Mouse (Mus musculus) limb, embryonic 14.5 days (tissue): ENCODE data around the gene Tgfbr2. TPM values are rescaled to one million over a fixed set of nuclear protein-coding genes. Genes with fewer than 3 reads are reported as not detected.

ENCODE experiments used
- ATAC-seq: fragments of 200-750 bp; cut with Nextera tagmentation; 2 replicates; pipeline ENCODE4 v1.8.0; 2017; ENCODE audit warnings: low read depth, moderate number of reproducible peaks, moderate TSS enrichment; ENCODE audit not compliant: low FRiP score
- DNase-seq: peaks from one replicate; pipeline ENCODE4 v3.0.0-alpha.2; 2015; ENCODE audit warnings: low spot score
- H3K27ac ChIP-seq: fragments of 300-500 bp; sonication (generic); replicated peaks from 2 replicates; pipeline ENCODE4 v1.5.1; 2014; ENCODE audit warnings: low read depth, mild to moderate bottlenecking, low read length, moderate library complexity, mixed read lengths
- H3K27me3 ChIP-seq: fragments of 300-500 bp; sonication (generic); 2 replicates; pipeline ENCODE4 v1.6.1; 2014; ENCODE audit warnings: low read length, mixed read lengths; ENCODE audit not compliant: control insufficient read depth, insufficient read depth
- H3K36me3 ChIP-seq: fragments of 300-500 bp; sonication (generic); 2 replicates; pipeline ENCODE4 v1.6.1; 2014; ENCODE audit warnings: mild to moderate bottlenecking, low read length, moderate library complexity, mixed read lengths; ENCODE audit not compliant: control insufficient read depth, insufficient read depth
- H3K4me1 ChIP-seq: fragments of 300-500 bp; sonication (generic); 2 replicates; pipeline ENCODE4 v1.6.1; 2014; ENCODE audit warnings: antibody characterized with exemption, low read length, mixed read lengths; ENCODE audit not compliant: control insufficient read depth, insufficient read depth
- H3K4me2 ChIP-seq: fragments of 300-500 bp; sonication (generic); replicated peaks from 2 replicates; pipeline ENCODE4 v1.6.1; 2014; ENCODE audit warnings: low read depth, mild to moderate bottlenecking, low read length, moderate library complexity; ENCODE audit not compliant: severe bottlenecking
- H3K4me3 ChIP-seq: fragments of 300-500 bp; sonication (generic); replicated peaks from 2 replicates; pipeline ENCODE4 v1.5.1; 2014; ENCODE audit warnings: low read length
- H3K9ac ChIP-seq: fragments of 300-500 bp; sonication (generic); 2 replicates; pipeline ENCODE4 v1.6.1; 2014; ENCODE audit warnings: mild to moderate bottlenecking, low read depth, low read length, moderate library complexity; ENCODE audit not compliant: severe bottlenecking
- H3K9me3 ChIP-seq: fragments of 300-500 bp; sonication (generic); 2 replicates; pipeline ENCODE4 v1.6.1; 2016; ENCODE audit warnings: low read length; ENCODE audit not compliant: control insufficient read depth
- POLR2A ChIP-seq: fragments of 200-500 bp; IDR thresholded peaks from 2 replicates; pipeline ENCODE4 v1.8.0; 2012; ENCODE audit warnings: inconsistent platforms, mild to moderate bottlenecking, moderate library complexity, borderline replicate concordance; ENCODE audit not compliant: insufficient read depth, insufficient read length; ENCODE audit errors: extremely low read depth
- WGBS: fragments of 180-500 bp; shearing (Covaris S2); extraction: QIAGEN DNeasy Blood & Tissue Kit; methylation state at CpG from one replicate; pipeline ENCODE4 v1.1.7; 2014; 5-methylcytosine and 5-hydroxymethylcytosine counted together
- polyA plus RNA-seq, 2 experiments: library from polyadenylated mRNA; depleted of rRNA in 1 of 2; stranded (reverse) in 1 of 2; unstranded in 1 of 2; fragments of >200 nt; fragmentation: Nextera tagmentation in 1 of 2; extraction: Ambion mirVana in 1 of 2; gene quantifications; 2 replicates each; pipeline versions ENCODE4 v1.2.1 to v1.2.3; 2012 to 2014

Gene Tgfbr2
- 58.8 and 73.8 TPM in 2 replicates for polyA plus RNA-seq (2012; rRNA removed)
- polyA plus RNA-seq (2014; fragmentation: Nextera tagmentation; extraction: Ambion mirVana): 67.2 and 71.5 TPM in 2 replicates

GRCm38 (mm10) chr9:116174481-116175461 is at the start of gene Tgfbr2:
Gene Tgfbr2 (minus strand): TSS chr9:116175360.
- Histone ChIP-seq H3K27ac (peak within 1 kb of the TSS; percentile 99), H3K9me3 (no peaks in the 10 kb centered on the region), H3K4me3 (peak within 1 kb of the TSS; percentile 86), H3K36me3 (no peaks in the 10 kb centered on the region), H3K9ac (peak within 1 kb of the TSS; percentile 97), H3K27me3 (no peaks in the 10 kb centered on the region), H3K4me2 (peak within 1 kb of the TSS; percentile 74), H3K4me1 (peaks cover 32% of the 10 kb centered on the region)
- TF ChIP-seq POLR2A: 0 out of 2 replicates have a peak, but pooled peaks have one; percentile 27
- under 1% methylated on average over 59 of the region's 90 CpGs for WGBS
- ATAC-seq (peak; percentile 79), DNase-seq (peak; percentile 89)

- Histone ChIP-seq H3K4me2 (no peak overlapping the region), H3K9me3 (no peaks in the 10 kb centered on the region), H3K27ac (no peak overlapping the region), H3K4me3 (no peak overlapping the region), H3K4me1 (peaks cover 36% of the 10 kb centered on the region), H3K27me3 (no peaks in the 10 kb centered on the region), H3K9ac (no peak overlapping the region), H3K36me3 (no peaks in the 10 kb centered on the region)
- 69% methylated on average over 6 of the region's 6 CpGs for WGBS
- ATAC-seq (no peak), DNase-seq (no peak)
- TF ChIP-seq POLR2A: no peak
These were observed 48.2 kb upstream of the Tgfbr2 start for GRCm38 (mm10) chr9:116223368-116223767.

GRCm38 (mm10) chr9:116222643-116223042 is 47.5 kb upstream of the Tgfbr2 start:
- DNase-seq (no peak), ATAC-seq (no peak)
- Histone ChIP-seq H3K4me2 (no peak overlapping the region), H3K4me3 (no peak overlapping the region), H3K9ac (no peak overlapping the region), H3K9me3 (no peaks in the 10 kb centered on the region), H3K27me3 (no peaks in the 10 kb centered on the region), H3K36me3 (no peaks in the 10 kb centered on the region), H3K27ac (no peak overlapping the region), H3K4me1 (peaks cover 35% of the 10 kb centered on the region)
- 89% methylated on average over 5 of the region's 5 CpGs for WGBS
- TF ChIP-seq POLR2A: no peak

- no peak for TF ChIP-seq POLR2A
- no peaks in the 10 kb centered on the region for H3K9me3 ChIP-seq
- H3K4me3 ChIP-seq: no peak overlapping the region
- ATAC-seq (peak; percentile 25; the same call in 1 of the 2 replicates), DNase-seq (peak; percentile 56)
- no peaks in the 10 kb centered on the region for H3K36me3 ChIP-seq
- WGBS: 36% methylated on average over 11 of the region's 11 CpGs
- H3K27ac ChIP-seq: peak overlapping the region; percentile 55
- no peak overlapping the region for H3K9ac ChIP-seq
- H3K4me1 ChIP-seq: peaks cover 34% of the 10 kb centered on the region
- no peaks in the 10 kb centered on the region for H3K27me3 ChIP-seq
- no peak overlapping the region for H3K4me2 ChIP-seq
These were observed 46.8 kb upstream of the Tgfbr2 start for GRCm38 (mm10) chr9:116222000-116222399.

GRCm38 (mm10) chr9:116221565-116221964 is 46.4 kb upstream of the Tgfbr2 start:
- peak overlapping the region; percentile 55 for H3K27ac ChIP-seq
- H3K9me3 ChIP-seq: no peaks in the 10 kb centered on the region
- no peak overlapping the region for H3K4me2 ChIP-seq
- no peak for TF ChIP-seq POLR2A
- no peak overlapping the region for H3K4me3 ChIP-seq
- H3K9ac ChIP-seq: no peak overlapping the region
- H3K36me3 ChIP-seq: no peaks in the 10 kb centered on the region
- DNase-seq (no peak), ATAC-seq (no peak)
- 68% methylated on average over 6 of the region's 6 CpGs for WGBS
- H3K4me1 ChIP-seq: peaks cover 34% of the 10 kb centered on the region
- H3K27me3 ChIP-seq: no peaks in the 10 kb centered on the region
